Mouse (Mus musculus): Measurements from ENCODE around the gene Hdgf.

GRCm38 (mm10) chr3:87924996-87925395 lies 18.9 kb downstream of the Hdgf start:
- TF ChIP-seq CTCF (IDR thresholded peaks at IDR 0.05; ENCODE audit: insufficient read depth, low read depth, low read length): no peak
- TF ChIP-seq POLR2A (IDR thresholded peaks at IDR 0.05; ENCODE audit: insufficient read depth, low read depth, low read length): no peak

Measured in olfactory bulb, adult 2 months (tissue).